Mouse (Mus musculus): ENCODE measurements around the gene Hunk. TPM values are rescaled to one million over a fixed set of nuclear protein-coding genes. Genes with fewer than 3 reads are reported as not detected.

Gene Hunk
- polyA plus RNA-seq (2016; fragmentation: Nextera tagmentation; extraction: Ambion mirVana): 20.0 and 22.8 TPM in 2 replicates

- Histone ChIP-seq H3K9me3 (no peaks in the 10 kb centered on the region), H3K27me3 (ENCODE audit: insufficient read depth, poor library complexity, severe bottlenecking) (no peaks in the 10 kb centered on the region), H3K36me3 (peaks cover 17% of the 10 kb centered on the region), H3K4me3 (peak within 1 kb of the TSS; percentile 98), H3K27ac (peak within 1 kb of the TSS; percentile 98), H3K4me1 (peaks cover 57% of the 10 kb centered on the region)
- WGBS: 1% methylated on average over 95 of the region's 101 CpGs
- DNase-seq (ENCODE audit: low spot score): peak; percentile 87
Measured at GRCm38 (mm10) chr16:90385688-90386513, at the start of gene Hunk. Gene Hunk, plus strand, starts transcription at chr16:90386013.

GRCm38 (mm10) chr16:90339026-90339425 is 46.8 kb upstream of the Hunk start:
- Histone ChIP-seq H3K4me1 (peaks cover 8% of the 10 kb centered on the region), H3K36me3 (peaks cover 20% of the 10 kb centered on the region), H3K9me3 (no peaks in the 10 kb centered on the region), H3K4me3 (no peak overlapping the region), H3K27me3 (ENCODE audit: insufficient read depth, poor library complexity, severe bottlenecking) (no peaks in the 10 kb centered on the region), H3K27ac (no peak overlapping the region)
- 82% methylated on average over 6 of the region's 6 CpGs for WGBS
- no peak for DNase-seq (ENCODE audit: low spot score)

DNA sequence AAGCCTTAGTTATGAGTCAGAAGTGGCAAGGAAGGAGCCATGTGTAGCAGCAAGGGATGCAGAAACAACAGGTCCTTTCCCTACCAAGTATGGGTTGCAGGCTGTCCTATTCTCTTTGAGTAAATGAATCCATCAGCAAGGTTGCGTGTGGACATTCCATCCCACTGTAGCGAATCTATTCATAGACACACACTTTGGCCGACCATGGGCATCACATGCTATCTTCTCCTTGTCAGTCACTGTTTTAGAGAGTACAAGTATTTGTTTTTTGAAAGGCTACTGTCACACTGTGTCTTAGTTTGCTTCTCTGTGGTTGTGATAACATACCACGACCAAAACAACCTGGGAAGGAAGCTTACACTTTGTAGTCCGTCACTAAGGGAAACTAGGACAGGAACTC is 44.7 kb upstream of the Hunk start:
- no peak for DNase-seq (ENCODE audit: low spot score)
- Histone ChIP-seq H3K27ac (no peak overlapping the region), H3K27me3 (ENCODE audit: insufficient read depth, poor library complexity, severe bottlenecking) (no peaks in the 10 kb centered on the region), H3K4me1 (peaks cover 4% of the 10 kb centered on the region; the same call in 1 of the 2 replicates), H3K36me3 (peaks cover 20% of the 10 kb centered on the region), H3K9me3 (no peaks in the 10 kb centered on the region), H3K4me3 (no peak overlapping the region)
- WGBS: 74% methylated on average over 5 of the region's 5 CpGs

DNA sequence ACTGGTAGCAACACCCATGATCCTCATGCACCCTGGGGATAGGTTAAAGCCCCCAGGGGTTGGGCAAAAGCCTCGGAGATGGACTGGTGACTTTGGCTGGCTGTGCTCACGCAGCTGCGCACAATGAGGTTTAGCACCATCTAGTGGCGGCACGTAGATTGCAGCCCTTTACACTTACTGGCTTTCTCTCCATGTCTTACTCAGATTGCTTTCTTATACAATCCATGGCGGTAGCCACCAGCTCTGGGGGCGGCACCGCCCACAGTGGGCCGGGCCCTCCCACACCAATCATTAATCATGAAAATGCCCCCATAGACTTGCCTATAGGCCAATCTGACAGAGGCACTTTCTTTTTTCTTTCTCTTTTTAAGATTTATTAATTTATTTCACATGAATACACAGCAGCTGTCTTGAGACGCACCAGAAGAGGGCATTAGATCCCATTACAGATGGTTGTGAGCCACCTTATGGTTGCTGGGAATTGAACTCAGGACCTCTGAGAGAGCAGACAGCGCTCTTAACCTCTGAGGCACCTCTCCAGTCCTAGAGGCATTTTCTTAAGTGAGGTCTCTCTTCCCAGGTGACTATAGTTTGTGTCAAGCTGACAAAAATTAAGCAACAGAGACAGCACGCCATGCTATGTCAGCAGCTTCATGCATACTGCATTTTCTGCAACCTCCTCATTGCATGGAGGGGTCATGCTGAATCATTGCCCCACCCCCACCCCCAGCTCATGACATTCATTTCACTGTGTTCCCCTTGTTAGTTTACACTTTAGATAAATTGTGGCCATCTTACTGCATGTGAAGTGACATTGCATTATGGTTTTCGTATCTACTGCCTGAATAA is 35.9 kb upstream of the Hunk start:
- Histone ChIP-seq H3K4me3 (no peak overlapping the region), H3K27me3 (ENCODE audit: insufficient read depth, poor library complexity, severe bottlenecking) (no peaks in the 10 kb centered on the region), H3K4me1 (no peaks in the 10 kb centered on the region), H3K9me3 (no peaks in the 10 kb centered on the region), H3K27ac (peak overlapping the region; percentile 62; the same call in 1 of the 2 replicates), H3K36me3 (no peaks in the 10 kb centered on the region)
- WGBS: 28% methylated on average over 13 of the region's 13 CpGs
- peak; percentile 91 for DNase-seq (ENCODE audit: low spot score)

- Histone ChIP-seq H3K27me3 (ENCODE audit: insufficient read depth, poor library complexity, severe bottlenecking) (no peaks in the 10 kb centered on the region), H3K27ac (no peak overlapping the region), H3K9me3 (no peaks in the 10 kb centered on the region), H3K4me3 (no peak overlapping the region), H3K36me3 (no peaks in the 10 kb centered on the region), H3K4me1 (no peaks in the 10 kb centered on the region)
- 77% methylated on average over 8 of the region's 8 CpGs for WGBS
- no peak for DNase-seq (ENCODE audit: low spot score)
Measured at GRCm38 (mm10) chr16:90351726-90352125, 34.1 kb upstream of the Hunk start.

GRCm38 (mm10) chr16:90352691-90353090 is 33.1 kb upstream of the Hunk start:
- Histone ChIP-seq H3K4me1 (peaks cover 7% of the 10 kb centered on the region), H3K27ac (no peak overlapping the region), H3K36me3 (no peaks in the 10 kb centered on the region), H3K4me3 (no peak overlapping the region), H3K27me3 (ENCODE audit: insufficient read depth, poor library complexity, severe bottlenecking) (no peaks in the 10 kb centered on the region), H3K9me3 (no peaks in the 10 kb centered on the region)
- no peak for DNase-seq (ENCODE audit: low spot score)
- 67% methylated on average over 6 of the region's 6 CpGs for WGBS

DNA sequence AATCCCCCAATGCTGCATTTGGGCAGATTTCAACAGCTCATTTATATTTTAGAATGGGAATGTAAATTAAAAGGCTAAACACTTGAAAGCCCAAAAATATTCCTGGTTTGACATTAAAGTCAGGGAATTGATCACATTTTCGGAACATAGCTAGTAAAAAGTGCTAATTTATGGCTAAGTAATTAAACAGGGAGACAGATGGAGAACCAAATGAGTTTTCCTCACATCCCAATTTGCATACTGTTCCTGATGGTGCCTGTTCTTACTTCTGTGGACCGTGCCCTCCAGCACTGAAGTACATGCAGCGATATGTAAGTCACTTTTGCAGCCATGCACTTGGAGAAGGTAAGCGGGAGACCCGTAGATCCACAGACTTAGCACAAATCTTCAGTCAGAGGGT is 32.7 kb upstream of the Hunk start:
- H3K9me3 ChIP-seq: no peaks in the 10 kb centered on the region
- peaks cover 11% of the 10 kb centered on the region for H3K4me1 ChIP-seq
- no peaks in the 10 kb centered on the region for H3K27me3 ChIP-seq (ENCODE audit: insufficient read depth, poor library complexity, severe bottlenecking)
- WGBS: 84% methylated on average over 5 of the region's 5 CpGs
- H3K27ac ChIP-seq: no peak overlapping the region
- no peaks in the 10 kb centered on the region for H3K36me3 ChIP-seq
- H3K4me3 ChIP-seq: no peak overlapping the region
- no peak for DNase-seq (ENCODE audit: low spot score)

DNA sequence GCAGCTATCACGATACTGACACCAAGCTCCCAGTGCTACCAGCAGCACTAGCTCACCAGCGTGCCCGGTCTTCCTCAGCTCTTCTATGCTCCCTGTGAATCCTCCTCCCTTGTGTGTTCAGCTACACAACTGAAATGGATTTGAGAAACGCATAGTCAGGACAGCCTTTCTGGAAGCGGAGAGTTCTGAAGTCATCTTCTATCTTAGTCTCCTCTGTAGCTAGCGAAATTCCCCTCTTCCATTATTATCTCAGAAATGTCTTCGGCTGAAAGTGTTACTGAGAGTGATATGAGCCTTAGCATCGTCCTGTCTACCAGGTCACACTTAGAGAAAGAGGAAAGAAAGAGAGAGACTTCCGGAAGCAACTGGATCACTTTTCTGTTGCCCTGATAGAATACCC is 26.5 kb upstream of the Hunk start:
- H3K27ac ChIP-seq: peak overlapping the region; percentile 89
- DNase-seq (ENCODE audit: low spot score): no peak
- H3K36me3 ChIP-seq: no peaks in the 10 kb centered on the region
- H3K4me1 ChIP-seq: peaks cover 57% of the 10 kb centered on the region
- H3K4me3 ChIP-seq: peak overlapping the region; percentile 37
- WGBS: 26% methylated on average over 9 of the region's 9 CpGs
- no peaks in the 10 kb centered on the region for H3K27me3 ChIP-seq (ENCODE audit: insufficient read depth, poor library complexity, severe bottlenecking)
- H3K9me3 ChIP-seq: no peaks in the 10 kb centered on the region

GRCm38 (mm10) chr16:90359750-90360149 is 26.1 kb upstream of the Hunk start:
- no peaks in the 10 kb centered on the region for H3K36me3 ChIP-seq
- peak overlapping the region; percentile 37 for H3K4me3 ChIP-seq
- H3K4me1 ChIP-seq: peaks cover 57% of the 10 kb centered on the region
- no peaks in the 10 kb centered on the region for H3K9me3 ChIP-seq
- WGBS: 17% methylated on average over 4 of the region's 4 CpGs
- H3K27ac ChIP-seq: peak overlapping the region; percentile 89
- DNase-seq (ENCODE audit: low spot score): no peak
- H3K27me3 ChIP-seq (ENCODE audit: insufficient read depth, poor library complexity, severe bottlenecking): no peaks in the 10 kb centered on the region

- Histone ChIP-seq H3K4me1 (peaks cover 57% of the 10 kb centered on the region), H3K36me3 (no peaks in the 10 kb centered on the region), H3K9me3 (no peaks in the 10 kb centered on the region), H3K27ac (peak overlapping the region; percentile 89; the same call in 1 of the 2 replicates), H3K27me3 (ENCODE audit: insufficient read depth, poor library complexity, severe bottlenecking) (no peaks in the 10 kb centered on the region), H3K4me3 (no peak overlapping the region)
- no peak for DNase-seq (ENCODE audit: low spot score)
- WGBS: 52% methylated on average over 7 of the region's 7 CpGs
Measured at GRCm38 (mm10) chr16:90360327-90360726, 25.5 kb upstream of the Hunk start.

DNA sequence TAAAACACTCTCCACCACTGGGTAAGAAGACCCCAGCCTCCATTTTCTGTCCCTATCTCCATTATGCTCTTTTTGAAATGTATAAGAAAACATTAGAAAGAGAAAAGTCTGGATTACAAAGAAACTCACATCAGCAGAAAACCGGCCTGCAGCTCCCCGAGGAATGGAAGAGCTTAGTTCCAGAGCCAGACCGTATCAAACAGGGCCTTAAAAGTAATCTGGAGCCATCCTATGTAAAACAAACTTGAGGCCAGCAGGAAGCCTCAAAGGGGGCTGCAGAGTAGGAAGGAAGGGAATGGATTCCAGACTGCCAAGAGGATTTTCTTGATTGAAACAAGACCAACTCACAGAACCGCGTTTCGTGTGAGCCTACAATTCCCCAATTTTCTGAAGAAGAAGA is 22.9 kb upstream of the Hunk start:
- H3K27me3 ChIP-seq (ENCODE audit: insufficient read depth, poor library complexity, severe bottlenecking): no peaks in the 10 kb centered on the region
- no peak overlapping the region for H3K4me3 ChIP-seq
- no peaks in the 10 kb centered on the region for H3K36me3 ChIP-seq
- no peak for DNase-seq (ENCODE audit: low spot score)
- peaks cover 56% of the 10 kb centered on the region for H3K4me1 ChIP-seq
- H3K9me3 ChIP-seq: no peaks in the 10 kb centered on the region
- no peak overlapping the region for H3K27ac ChIP-seq
- 46% methylated on average over 6 of the region's 6 CpGs for WGBS

GRCm38 (mm10) chr16:90379897-90380296 is 5.9 kb upstream of the Hunk start:
- Histone ChIP-seq H3K27me3 (ENCODE audit: insufficient read depth, poor library complexity, severe bottlenecking) (peaks cover 4% of the 10 kb centered on the region; the same call in 1 of the 2 replicates), H3K27ac (no peak overlapping the region), H3K4me3 (no peak overlapping the region), H3K36me3 (no peaks in the 10 kb centered on the region), H3K4me1 (peaks cover 18% of the 10 kb centered on the region), H3K9me3 (no peaks in the 10 kb centered on the region)
- peak; percentile 83 for DNase-seq (ENCODE audit: low spot score)
- 20% methylated on average over 11 of the region's 11 CpGs for WGBS

GRCm38 (mm10) chr16:90381633-90382032 is 4.2 kb upstream of the Hunk start:
- no peak for DNase-seq (ENCODE audit: low spot score)
- Histone ChIP-seq H3K4me1 (peaks cover 27% of the 10 kb centered on the region), H3K27ac (no peak overlapping the region), H3K9me3 (no peaks in the 10 kb centered on the region), H3K36me3 (no peaks in the 10 kb centered on the region), H3K4me3 (no peak overlapping the region), H3K27me3 (ENCODE audit: insufficient read depth, poor library complexity, severe bottlenecking) (peaks cover 4% of the 10 kb centered on the region; the same call in 1 of the 2 replicates)
- WGBS: 88% methylated on average over 3 of the region's 3 CpGs

Measured in heart, embryonic 10.5 days (tissue).